Comparison of ENCODE assay signal across 14 mouse cellular contexts in genomic region chr14:30610304-30610703, GRCm38 (mm10).
"Had no signal": no experiment of that assay in that cellular context is flagged by ENCODE, and none has a peak within 500 bp of the region (broad histone marks: within the 10 kb centered on the region; RNA-seq: fewer than 3 reads in every experiment).

No protein-coding gene starts in this region.

- H3K4me2 ChIP-seq: intestine, embryonic 15.5 days; limb, embryonic 13.5 days; lung, embryonic 14.5 days; midbrain, embryonic 15.5 days; neural tube, embryonic 12.5 days; stomach, embryonic 15.5 days had no signal

- H3K36me3 ChIP-seq: intestine, embryonic 15.5 days; midbrain, embryonic 15.5 days; neural tube, embryonic 12.5 days had no signal

- H3K4me1 ChIP-seq: midbrain, embryonic 15.5 days; neural tube, embryonic 12.5 days had no signal

- DNase-seq: kidney, adult 18-20 months; kidney, postnatal 4 days; left cerebral cortex, postnatal 4 days; lung, embryonic 14.5 days; thymus, adult 2 months; thymus, postnatal 25 days had no signal

- H3K9me3 ChIP-seq: intestine, embryonic 15.5 days; limb, embryonic 13.5 days; midbrain, embryonic 10.5 days; midbrain, embryonic 15.5 days; neural tube, embryonic 12.5 days; stomach, embryonic 15.5 days had no signal

- H3K4me3 ChIP-seq: intestine, embryonic 15.5 days; layer of hippocampus, adult 2 months; limb, embryonic 13.5 days; midbrain, embryonic 10.5 days; midbrain, embryonic 15.5 days; neural tube, embryonic 12.5 days; stomach, embryonic 15.5 days had no signal

- H3K27me3 ChIP-seq: intestine, embryonic 15.5 days; limb, embryonic 13.5 days; midbrain, embryonic 15.5 days; neural tube, embryonic 12.5 days; stomach, embryonic 15.5 days had no signal

- ATAC-seq: intestine, embryonic 15.5 days; midbrain, embryonic 15.5 days had no signal

- H3K9ac ChIP-seq: intestine, embryonic 15.5 days; limb, embryonic 13.5 days; liver, embryonic 14.5 days; lung, embryonic 14.5 days; midbrain, embryonic 15.5 days; neural tube, embryonic 12.5 days; stomach, embryonic 15.5 days had no signal

- H3K27ac ChIP-seq: intestine, embryonic 15.5 days; layer of hippocampus, adult 2 months; limb, embryonic 13.5 days; liver, embryonic 14.5 days; midbrain, embryonic 15.5 days; neural tube, embryonic 12.5 days; stomach, embryonic 15.5 days had no signal
